Mouse (Mus musculus) lung, postnatal 0 days (tissue): ENCODE data around the gene Cars2.
A peak's percentile ranks its signal among the peaks of the same experiment; 100 is the strongest.

ENCODE experiments used
- CTCF ChIP-seq: IDR thresholded peaks from 2 replicates; pipeline ENCODE4 v1.5.1; 2016; ENCODE audit warnings: antibody characterized with exemption, mild to moderate bottlenecking
- EP300 ChIP-seq: IDR thresholded peaks from 2 replicates; pipeline ENCODE4 v1.6.1; 2016; ENCODE audit warnings: antibody characterized with exemption, mild to moderate bottlenecking, control low read depth

DNA sequence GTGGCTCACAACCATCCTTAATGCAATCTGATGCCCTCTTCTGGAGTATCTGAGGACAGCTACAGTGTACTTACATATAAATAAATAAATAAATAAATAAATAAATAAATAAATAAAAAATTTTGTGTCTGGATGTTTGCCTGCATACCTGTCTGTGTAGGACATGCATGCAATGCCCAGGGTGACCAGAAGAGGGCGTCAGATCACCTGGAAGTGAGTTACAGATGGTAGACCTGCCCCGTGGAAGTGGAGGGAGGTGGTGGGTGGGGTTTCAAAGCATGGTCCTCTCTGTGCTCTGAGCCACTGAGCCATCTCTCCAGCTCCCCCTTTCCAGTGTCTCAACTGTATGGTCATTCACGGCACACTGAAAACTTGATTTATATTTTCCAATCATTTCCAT lies 6.2 kb downstream of the Cars2 start:
- TF ChIP-seq CTCF (peak; percentile 75), EP300 (no peak)
